Mouse (Mus musculus) cerebellum, adult 11-12 months (tissue): ENCODE measurements around the gene Cyp2w1.

ENCODE experiments used
- DNase-seq: peaks from one replicate; pipeline ENCODE4 v3.0.0; 2022

Cyp2w1 gene

GRCm38 (mm10) chr5:139352317-139352716, at the start of gene Cyp2w1:
Cyp2w1 (plus strand) TSS chr5:139352617.
- no peak for DNase-seq

GRCm38 (mm10) chr5:139303646-139304061, 48.8 kb upstream of the Cyp2w1 start:
- DNase-seq = no peak

GRCm38 (mm10) chr5:139309946-139310345, 42.5 kb upstream of the Cyp2w1 start:
- no peak for DNase-seq

GRCm38 (mm10) chr5:139310477-139310876, 41.9 kb upstream of the Cyp2w1 start:
- DNase-seq = no peak

GRCm38 (mm10) chr5:139311822-139312221, 40.6 kb upstream of the Cyp2w1 start:
- DNase-seq = no peak

- DNase-seq = no peak
Observed at GRCm38 (mm10) chr5:139313536-139313935, 38.9 kb upstream of the Cyp2w1 start.

GRCm38 (mm10) chr5:139314941-139315642, 37.3 kb upstream of the Cyp2w1 start:
- DNase-seq = no peak

GRCm38 (mm10) chr5:139316982-139317675, 35.3 kb upstream of the Cyp2w1 start:
- DNase-seq = peak; percentile 53

- no peak for DNase-seq
Observed at GRCm38 (mm10) chr5:139317751-139318504, 34.5 kb upstream of the Cyp2w1 start.

- peak; percentile 42 for DNase-seq
Observed at GRCm38 (mm10) chr5:139320424-139320823, 32.0 kb upstream of the Cyp2w1 start.

GRCm38 (mm10) chr5:139321331-139321730, 31.1 kb upstream of the Cyp2w1 start:
- no peak for DNase-seq

GRCm38 (mm10) chr5:139323260-139323924, 29.0 kb upstream of the Cyp2w1 start:
- DNase-seq = peak; percentile 77

GRCm38 (mm10) chr5:139324045-139324491, 28.3 kb upstream of the Cyp2w1 start:
- DNase-seq = peak; percentile 77

- DNase-seq = peak; percentile 89
Observed at GRCm38 (mm10) chr5:139324691-139325394, 27.6 kb upstream of the Cyp2w1 start.

- DNase-seq = peak; percentile 76
Observed at GRCm38 (mm10) chr5:139325395-139325966, 26.9 kb upstream of the Cyp2w1 start, which contains the start of gene Adap1. Adap1 (minus strand) TSS chr5:139325622.

GRCm38 (mm10) chr5:139326111-139326696, 26.2 kb upstream of the Cyp2w1 start:
- DNase-seq = peak; percentile 69

GRCm38 (mm10) chr5:139326986-139327633, 25.3 kb upstream of the Cyp2w1 start:
- peak; percentile 52 for DNase-seq

GRCm38 (mm10) chr5:139327634-139328020, 24.8 kb upstream of the Cyp2w1 start:
- DNase-seq = peak; percentile 12

- no peak for DNase-seq
Observed at GRCm38 (mm10) chr5:139330766-139331165, 21.7 kb upstream of the Cyp2w1 start.

GRCm38 (mm10) chr5:139331742-139332141, 20.7 kb upstream of the Cyp2w1 start:
- DNase-seq = peak; percentile 74
